Comparison of ENCODE assay signal across 18 mouse cellular contexts in the genomic region with DNA sequence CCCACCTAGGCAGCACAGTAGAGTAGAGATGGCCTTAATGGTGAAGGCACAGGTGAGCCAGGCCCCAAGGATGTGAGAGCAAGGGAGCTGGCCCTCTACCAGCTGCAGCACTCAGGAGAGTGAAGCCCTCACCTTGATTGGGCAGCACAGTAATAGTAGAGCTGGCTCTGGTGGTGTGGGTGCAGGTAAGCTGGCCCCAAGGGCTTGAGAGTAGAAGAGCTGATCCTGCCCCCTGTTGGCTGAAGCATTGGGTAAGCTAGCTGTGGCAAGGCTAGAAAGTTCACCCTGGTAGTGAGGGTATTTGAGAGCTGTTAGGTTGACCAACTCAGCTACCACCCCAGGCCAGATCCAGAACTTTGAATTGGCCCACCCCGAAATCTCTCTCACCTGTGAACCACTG. TPM values are rescaled to one million over a fixed set of nuclear protein-coding genes. Genes with fewer than 3 reads are reported as not detected.
A peak's percentile ranks its signal among the peaks of the same experiment; 100 is the strongest.
DNase-seq lines count a peak whose midpoint lies in the region; ATAC-seq and TF ChIP-seq lines count a peak whose summit lies in the region.
"Had no signal": no experiment of that assay in that cellular context is flagged by ENCODE, and none has a peak within 500 bp of the region (broad histone marks: within the 10 kb centered on the region; RNA-seq: fewer than 3 reads in every experiment).

No protein-coding gene starts in this region.

- H3K36me3 ChIP-seq in heart, embryonic 10.5 days = peaks cover 4% of the 10 kb centered on the region; the same call in 1 of the 2 replicates
- H3K36me3 ChIP-seq in liver, embryonic 14.5 days (replicated peaks; ENCODE audit: control insufficient read depth, insufficient read depth, low read depth) = no peaks in the 10 kb centered on the region
- no peaks in the 10 kb centered on the region for H3K36me3 ChIP-seq in liver, embryonic 11.5 days (ENCODE audit: control insufficient read depth, insufficient read depth, low read length)
- H3K36me3 ChIP-seq: forebrain, embryonic 12.5 days; limb, embryonic 12.5 days had no signal

- peak; percentile 48 for TF ChIP-seq CTCF in liver, embryonic 14.5 days (IDR thresholded peaks at IDR 0.05; ENCODE audit: low read depth)

- WGBS in heart, embryonic 10.5 days = 71% methylated on average over 1 of the region's 1 CpGs
- 49% methylated on average over 1 of the region's 1 CpGs for WGBS in liver, embryonic 14.5 days (ENCODE audit: insufficient replicate concordance)
- WGBS in liver, embryonic 11.5 days = 76% methylated on average over 1 of the region's 1 CpGs

- no peaks in the 10 kb centered on the region for H3K27me3 ChIP-seq in heart, embryonic 10.5 days (ENCODE audit: insufficient read depth, poor library complexity, severe bottlenecking)
- H3K27me3 ChIP-seq in liver, embryonic 14.5 days (ENCODE audit: control insufficient read depth, insufficient read depth, low read length) = no peaks in the 10 kb centered on the region
- no peaks in the 10 kb centered on the region for H3K27me3 ChIP-seq in liver, embryonic 11.5 days (replicated peaks; ENCODE audit: control insufficient read depth, insufficient read depth, low read length)
- H3K27me3 ChIP-seq: forebrain, embryonic 12.5 days; kidney, embryonic 15.5 days; limb, embryonic 12.5 days; midbrain, embryonic 15.5 days had no signal

- intact Hi-C loops in heart, postnatal 14 days (cut with DNase I) = no loop called here

- no peaks in the 10 kb centered on the region; the same call in 1 of the 2 replicates for H3K4me1 ChIP-seq in heart, embryonic 10.5 days
- H3K4me1 ChIP-seq in liver, embryonic 14.5 days (replicated peaks; ENCODE audit: control insufficient read depth in 2 of 2, insufficient read depth in 2 of 2, low read length in 1 of 2) = no peaks in the 10 kb centered on the region
- no peaks in the 10 kb centered on the region for H3K4me1 ChIP-seq in liver, embryonic 11.5 days (replicated peaks; ENCODE audit: control insufficient read depth, insufficient read depth, low read length)
- H3K4me1 ChIP-seq: forebrain, embryonic 12.5 days; kidney, embryonic 15.5 days; limb, embryonic 12.5 days; midbrain, embryonic 15.5 days had no signal

- no peak overlapping the region for H3K9ac ChIP-seq in liver, embryonic 14.5 days (replicated peaks)
- H3K9ac ChIP-seq in liver, embryonic 11.5 days (ENCODE audit: low read depth, low read length) = no peak overlapping the region
- H3K9ac ChIP-seq: forebrain, embryonic 12.5 days; kidney, embryonic 15.5 days; limb, embryonic 12.5 days; midbrain, embryonic 15.5 days had no signal

- peak; percentile 62 for DNase-seq in heart, embryonic 10.5 days (ENCODE audit: low spot score)
- DNase-seq in heart, postnatal 14 days = no peak
- no peak for DNase-seq in liver, embryonic 14.5 days (ENCODE audit: low read depth in 3 of 3, low spot score in 3 of 3)
- no peak for DNase-seq in liver, embryonic 11.5 days (ENCODE audit: low spot score)
- peak; percentile 5 for DNase-seq in A20 (ENCODE audit: low read depth, low spot score)
- DNase-seq in left cerebral cortex, adult 9 months (ENCODE audit: low spot score in 2 of 2) = no peak
- DNase-seq: cerebellum, adult 9-11 months; gastrocnemius, adult 2 months; kidney, postnatal 4 days; lung, adult 18-20 months; right cerebral cortex, postnatal 14 days had no signal

- H3K9me3 ChIP-seq in heart, embryonic 10.5 days = no peaks in the 10 kb centered on the region
- no peaks in the 10 kb centered on the region for H3K9me3 ChIP-seq in liver, embryonic 14.5 days (ENCODE audit: control insufficient read depth, low read length)
- no peaks in the 10 kb centered on the region for H3K9me3 ChIP-seq in liver, embryonic 11.5 days (ENCODE audit: control insufficient read depth, low read length)
- H3K9me3 ChIP-seq: forebrain, embryonic 12.5 days; kidney, embryonic 15.5 days; limb, embryonic 12.5 days; midbrain, embryonic 15.5 days had no signal

- no peak overlapping the region for H3K4me2 ChIP-seq in liver, embryonic 14.5 days (ENCODE audit: low read depth)
- H3K4me2 ChIP-seq in liver, embryonic 11.5 days = no peak overlapping the region
- H3K4me2 ChIP-seq: forebrain, embryonic 12.5 days; kidney, embryonic 15.5 days; limb, embryonic 12.5 days; midbrain, embryonic 15.5 days had no signal

- TF ChIP-seq EP300 in liver, embryonic 14.5 days (IDR thresholded peaks at IDR 0.05; ENCODE audit: low read depth) = no peak

- H3K27ac ChIP-seq in heart, embryonic 10.5 days = no peak overlapping the region
- no peak overlapping the region for H3K27ac ChIP-seq in liver, embryonic 14.5 days
- H3K27ac ChIP-seq in liver, embryonic 11.5 days (ENCODE audit: low read depth, low read length) = no peak overlapping the region
- H3K27ac ChIP-seq: forebrain, embryonic 12.5 days; gastrocnemius, adult 2 months; kidney, embryonic 15.5 days; limb, embryonic 12.5 days; midbrain, embryonic 15.5 days had no signal

- no peak overlapping the region for H3K4me3 ChIP-seq in heart, embryonic 10.5 days
- no peak overlapping the region for H3K4me3 ChIP-seq in liver, embryonic 14.5 days (ENCODE audit: insufficient read depth in 1 of 2, low read depth in 2 of 2, low read length in 2 of 2)
- no peak overlapping the region for H3K4me3 ChIP-seq in liver, embryonic 11.5 days (ENCODE audit: low read depth, low read length)
- H3K4me3 ChIP-seq: forebrain, embryonic 12.5 days; gastrocnemius, adult 2 months; kidney, embryonic 15.5 days; limb, embryonic 12.5 days; midbrain, embryonic 15.5 days; myocyte had no signal

- no peak for ATAC-seq in liver, embryonic 14.5 days (ENCODE audit: insufficient read depth)
- ATAC-seq in liver, embryonic 11.5 days (replicated peaks; ENCODE audit: low FRiP score) = no peak
- ATAC-seq in megakaryocyte progenitor cell, adult 5-6 weeks (replicated peaks; ENCODE audit: poor library complexity) = 0 out of 2 replicates have a peak, but pooled peaks have one; percentile 34
- ATAC-seq: hindbrain, embryonic 16.5 days; midbrain, embryonic 15.5 days had no signal

RNA-seq across cellular contexts. Expression of gene Tmod1, which starts 23.1 kb away (rescaled TPM):
- polyA plus RNA-seq in heart, embryonic 10.5 days (2016; fragmentation: Nextera tagmentation; extraction: Ambion mirVana) = 132 and 215 TPM in 2 replicates
- total RNA-seq in heart, postnatal 14 days (2021) = 100 to 1,000 TPM; 279 to 283 TPM
- 20.8 and 32.2 TPM in 2 replicates for polyA plus RNA-seq in liver, embryonic 14.5 days (2012; rRNA removed)
- polyA plus RNA-seq in liver, embryonic 14.5 days (2014; fragmentation: Nextera tagmentation; extraction: Ambion mirVana) = 41.7 and 44.8 TPM in 2 replicates
- 27.1 and 28.6 TPM in 2 replicates for polyA plus RNA-seq in liver, embryonic 11.5 days (2014; fragmentation: Nextera tagmentation; extraction: Ambion mirVana)
- 0.07 and 0.10 TPM in 2 replicates for total RNA-seq in megakaryocyte progenitor cell, adult 5-6 weeks (2015)
- 0.04 and 0.14 TPM in 2 replicates for total RNA-seq in megakaryocyte progenitor cell, adult 5-6 weeks (2017)

RNA-seq across cellular contexts. Expression of gene Tdrd7, which starts 50.5 kb away (rescaled TPM):
- 15.0 and 15.1 TPM in 2 replicates for polyA plus RNA-seq in heart, embryonic 10.5 days (2016; fragmentation: Nextera tagmentation; extraction: Ambion mirVana)
- 10 to 100 TPM; 11.1 to 14.0 TPM for total RNA-seq in heart, postnatal 14 days (2021)
- polyA plus RNA-seq in liver, embryonic 14.5 days (2012; rRNA removed) = 3.1 and 5.0 TPM in 2 replicates
- polyA plus RNA-seq in liver, embryonic 14.5 days (2014; fragmentation: Nextera tagmentation; extraction: Ambion mirVana) = 7.6 and 7.9 TPM in 2 replicates
- 6.1 and 7.9 TPM in 2 replicates for polyA plus RNA-seq in liver, embryonic 11.5 days (2014; fragmentation: Nextera tagmentation; extraction: Ambion mirVana)
- 19.3 and 19.5 TPM in 2 replicates for total RNA-seq in megakaryocyte progenitor cell, adult 5-6 weeks (2015)
- total RNA-seq in megakaryocyte progenitor cell, adult 5-6 weeks (2017) = 5.7 and 6.3 TPM in 2 replicates

Comparison
In these comparisons a context has a peak if more than half of its experiments do, and no peak if none do; other contexts are left out.
1. DNase-seq: peak in heart, embryonic 10.5 days (single experiment) and A20 (single experiment); none in heart, postnatal 14 days (0 of 2), liver, embryonic 14.5 days (0 of 3), liver, embryonic 11.5 days (single experiment) and left cerebral cortex, adult 9 months (0 of 2).